Mouse (Mus musculus): ENCODE measurements around the gene Hist4h4.

The Hist4h4 gene

DNA sequence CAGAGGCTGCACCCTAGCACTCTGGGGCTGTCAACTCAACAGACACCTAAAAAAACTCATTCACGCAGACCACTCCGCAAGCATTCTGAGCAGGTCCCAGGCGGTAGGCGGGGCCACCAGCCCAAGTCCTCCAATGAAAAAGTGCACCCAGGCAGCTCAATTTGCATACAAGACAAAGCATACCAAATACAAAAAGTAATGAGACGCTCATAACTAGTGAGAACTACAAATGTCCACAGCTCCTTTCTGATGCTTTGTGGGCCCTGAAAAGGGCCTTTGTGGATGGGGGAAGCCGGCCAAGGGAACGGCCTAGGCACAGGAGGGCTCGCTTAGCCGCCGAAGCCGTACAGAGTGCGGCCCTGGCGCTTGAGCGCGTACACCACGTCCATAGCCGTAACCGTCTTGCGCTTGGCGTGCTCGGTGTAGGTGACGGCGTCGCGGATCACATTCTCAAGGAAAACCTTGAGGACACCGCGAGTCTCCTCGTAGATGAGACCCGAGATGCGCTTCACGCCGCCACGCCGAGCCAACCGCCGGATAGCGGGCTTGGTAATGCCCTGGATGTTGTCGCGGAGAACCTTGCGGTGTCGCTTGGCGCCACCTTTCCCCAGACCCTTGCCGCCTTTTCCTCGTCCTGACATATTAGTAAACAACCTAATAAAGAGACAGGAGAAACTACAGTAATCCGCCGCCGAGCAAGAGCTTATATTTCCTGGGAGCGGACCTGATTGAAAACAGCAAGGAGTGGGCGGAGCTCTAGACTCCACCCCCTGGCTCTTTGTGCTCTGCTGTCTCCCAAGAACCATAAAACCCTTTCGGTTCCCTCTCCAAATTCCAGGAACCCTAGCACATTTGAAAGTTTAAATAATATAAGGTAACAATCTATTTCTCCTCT, at the start of gene Hist4h4:
TSS of gene Hist4h4 (minus strand) at position 677 of the 895 bp plus-strand sequence.
- DNase-seq (ENCODE audit: low read depth, low spot score): peak; percentile 100

DNA sequence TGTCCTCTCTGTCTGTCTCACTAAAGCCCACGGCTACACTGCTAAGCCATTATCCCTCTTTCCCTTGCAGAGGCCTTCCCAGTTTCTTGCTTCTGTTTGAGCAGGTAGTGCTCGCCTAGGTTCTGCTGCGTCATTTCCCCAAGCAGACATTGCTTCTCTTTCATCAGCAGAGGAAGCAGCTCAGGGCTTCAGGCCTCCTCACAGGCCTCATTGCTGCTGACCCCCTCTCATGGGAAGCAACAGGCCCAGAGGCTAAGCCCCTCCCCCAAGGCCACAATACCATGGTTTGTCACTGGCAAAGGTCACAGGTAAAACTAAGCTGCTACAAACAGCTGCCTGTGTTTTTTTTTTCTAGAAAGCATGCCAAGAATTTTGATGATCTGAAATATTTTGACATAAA, 48.5 kb upstream of the Hist4h4 start:
- DNase-seq (ENCODE audit: low read depth, low spot score): peak; percentile 15

DNA sequence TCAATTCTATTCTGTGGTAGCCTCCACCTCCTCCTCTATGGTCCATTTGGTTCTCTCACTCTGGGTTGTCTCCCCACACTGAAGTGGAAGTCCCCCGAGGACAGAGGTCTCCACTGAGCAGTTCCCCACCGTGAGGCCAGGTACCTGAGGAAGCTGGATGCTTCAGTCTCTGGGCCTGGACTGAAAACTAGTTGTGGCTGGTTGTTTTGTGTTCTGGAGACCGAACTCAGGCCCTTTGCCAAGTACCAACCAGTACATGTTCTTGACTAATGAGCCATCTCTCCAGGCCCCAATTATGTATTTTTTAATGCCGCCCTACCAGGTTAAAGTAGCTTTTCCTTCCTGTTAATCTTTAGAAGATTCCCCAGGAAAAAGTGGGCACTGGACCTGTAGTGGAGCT, 48.1 kb upstream of the Hist4h4 start:
- no peak for DNase-seq (ENCODE audit: low read depth, low spot score)

DNA sequence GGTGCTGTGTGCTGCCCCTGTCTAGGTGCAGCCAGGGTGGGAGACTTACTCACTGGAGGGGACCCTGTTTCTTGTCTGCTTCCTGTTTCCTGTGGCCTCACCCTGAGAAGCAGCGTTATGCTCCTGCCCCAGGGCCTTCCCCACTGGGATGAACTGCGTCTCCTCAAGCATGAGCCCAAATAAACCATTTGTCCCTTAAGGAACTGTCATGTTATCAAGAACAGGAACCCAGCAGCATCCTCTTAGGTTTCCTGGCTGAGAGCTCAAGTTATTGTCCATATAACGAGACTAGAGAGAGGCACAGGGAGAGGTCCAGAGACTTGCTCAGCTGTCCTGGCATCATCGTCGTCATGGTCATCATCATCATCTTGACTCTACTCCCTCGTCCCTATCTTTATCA, 46.1 kb upstream of the Hist4h4 start:
- no peak for DNase-seq (ENCODE audit: low read depth, low spot score)

DNA sequence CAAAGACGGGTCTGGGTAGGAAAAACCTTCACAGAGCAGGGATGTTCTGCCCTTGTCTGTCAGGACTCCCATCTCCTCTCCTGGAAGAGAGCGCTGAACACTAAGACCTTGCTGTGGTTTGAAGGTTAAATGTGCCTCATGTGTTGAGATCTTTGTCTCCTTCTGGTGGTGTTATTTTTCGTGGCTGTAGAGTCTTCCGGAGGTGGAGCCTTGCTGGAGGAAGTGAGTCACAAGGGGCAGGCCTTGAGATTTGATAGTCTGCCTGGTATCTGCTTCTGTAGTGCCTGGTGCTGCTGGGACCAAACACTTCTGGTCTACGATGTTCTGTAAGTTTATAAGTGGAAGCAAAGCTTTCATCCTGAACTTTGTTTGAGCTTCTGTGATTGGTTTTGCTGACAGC, 44.8 kb upstream of the Hist4h4 start:
- DNase-seq (ENCODE audit: low read depth, low spot score): no peak

DNA sequence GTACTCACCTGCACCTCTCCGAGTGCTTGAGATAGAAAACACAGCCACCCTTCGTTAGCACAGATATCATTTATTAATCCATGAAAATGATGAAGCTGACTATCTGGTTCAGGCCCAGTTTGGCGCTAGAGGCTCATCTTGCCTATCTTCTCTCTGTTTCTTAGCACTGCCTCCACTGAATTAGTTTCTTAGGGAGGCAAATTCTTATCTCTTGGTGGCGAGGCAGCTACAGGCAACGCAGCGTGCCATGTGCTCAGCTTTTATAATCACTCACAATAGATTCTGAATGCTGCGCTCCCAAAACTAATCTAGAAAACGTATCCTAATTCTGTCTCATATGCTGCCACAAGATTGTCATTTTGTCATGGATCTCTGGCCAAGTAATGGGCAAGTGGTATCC, 44.2 kb upstream of the Hist4h4 start:
- no peak for DNase-seq (ENCODE audit: low read depth, low spot score)

DNA sequence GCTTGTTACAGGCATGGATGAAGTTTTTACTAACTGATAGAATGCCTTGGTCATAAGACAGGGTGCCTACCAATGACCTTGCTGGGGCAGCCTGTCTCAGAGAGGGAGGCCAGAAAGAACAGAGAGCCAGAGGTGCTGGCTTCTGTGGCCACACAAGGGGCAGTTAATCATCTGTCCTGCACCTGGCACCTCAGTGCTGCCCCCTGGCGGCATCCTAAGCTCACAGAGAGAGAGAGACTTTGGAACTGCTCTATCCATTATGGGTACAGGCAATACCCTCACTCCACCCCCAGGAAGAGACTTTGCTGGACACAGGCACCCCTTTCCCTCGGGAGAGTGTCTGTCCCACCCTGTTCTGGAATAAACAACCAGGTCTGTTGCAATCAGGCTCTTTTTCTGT, 43.6 kb upstream of the Hist4h4 start:
- no peak for DNase-seq (ENCODE audit: low read depth, low spot score)

DNA sequence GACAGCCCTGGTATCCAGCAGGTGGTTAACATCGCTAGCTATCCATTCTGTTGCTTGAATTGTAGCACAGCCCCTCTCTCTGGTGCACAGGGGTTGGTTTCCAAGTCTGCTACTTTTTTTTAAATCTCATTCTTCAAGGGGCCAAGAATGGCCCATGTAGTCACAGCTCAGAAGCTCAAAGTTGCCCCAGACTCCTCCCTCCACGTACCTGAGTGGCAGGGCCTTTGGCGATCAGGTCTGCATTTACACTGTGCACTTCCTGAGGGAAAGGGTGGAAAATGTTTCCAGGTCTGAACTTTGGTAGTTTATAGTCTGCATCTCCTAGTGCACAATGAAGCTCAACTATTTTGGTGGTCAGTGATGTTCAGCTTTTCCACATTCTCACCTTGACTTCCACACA, 43.1 kb upstream of the Hist4h4 start:
- no peak for DNase-seq (ENCODE audit: low read depth, low spot score)

DNA sequence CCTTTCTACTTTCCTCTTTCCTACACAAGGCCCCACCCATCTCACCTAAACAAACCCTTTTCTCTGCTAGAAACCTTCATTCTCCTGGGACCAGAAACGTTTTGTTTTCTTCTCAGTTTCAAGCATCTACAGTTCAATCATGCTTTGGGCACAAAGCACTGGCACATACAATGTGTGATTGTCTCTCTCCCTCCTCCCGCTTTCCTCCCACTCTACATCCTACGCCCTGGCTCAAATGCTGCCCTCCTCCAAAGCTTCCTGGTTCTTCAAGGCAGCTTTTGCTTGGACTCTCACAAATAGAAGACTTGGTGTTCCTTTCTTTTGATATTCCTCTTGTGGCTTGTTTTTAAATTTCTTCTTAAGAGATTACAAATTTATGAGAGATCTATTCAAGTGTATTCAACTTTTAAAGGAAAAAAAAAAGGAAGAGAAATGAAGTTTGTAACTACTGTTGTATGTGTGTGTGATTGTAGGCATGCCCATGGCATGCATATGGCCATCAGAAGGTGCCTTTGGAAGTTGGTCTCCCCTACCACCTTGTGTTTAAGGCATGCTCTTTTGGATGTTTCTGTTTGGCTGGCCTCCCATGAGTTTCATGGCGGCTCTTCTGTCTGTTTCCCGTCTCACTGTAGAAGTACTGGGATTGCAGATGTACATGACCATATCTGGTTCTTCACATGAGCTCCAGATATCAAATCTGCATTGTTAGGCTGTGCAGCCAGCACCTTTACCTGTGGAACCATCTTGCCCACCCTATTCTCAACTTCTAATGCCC, 41.7 kb upstream of the Hist4h4 start:
- no peak for DNase-seq (ENCODE audit: low read depth, low spot score)

DNA sequence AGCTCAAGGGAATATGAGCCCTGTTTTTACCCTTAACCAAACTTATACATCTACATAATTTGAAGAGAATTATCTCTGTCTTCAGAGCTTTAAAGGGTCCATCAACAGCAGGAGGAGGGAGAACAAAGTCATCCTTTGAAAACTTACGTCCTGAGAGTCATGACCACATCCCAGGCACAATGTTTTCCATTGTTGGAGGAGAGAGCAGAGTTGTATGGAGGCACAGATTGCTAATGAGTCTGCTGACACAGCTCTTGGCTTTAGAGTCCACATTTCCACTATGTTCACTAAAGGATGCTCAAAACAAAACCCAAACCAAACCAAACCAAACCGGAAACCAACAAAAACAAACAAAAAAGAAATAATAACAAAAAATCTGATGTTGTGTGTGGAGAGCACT, 40.7 kb upstream of the Hist4h4 start:
- no peak for DNase-seq (ENCODE audit: low read depth, low spot score)

DNA sequence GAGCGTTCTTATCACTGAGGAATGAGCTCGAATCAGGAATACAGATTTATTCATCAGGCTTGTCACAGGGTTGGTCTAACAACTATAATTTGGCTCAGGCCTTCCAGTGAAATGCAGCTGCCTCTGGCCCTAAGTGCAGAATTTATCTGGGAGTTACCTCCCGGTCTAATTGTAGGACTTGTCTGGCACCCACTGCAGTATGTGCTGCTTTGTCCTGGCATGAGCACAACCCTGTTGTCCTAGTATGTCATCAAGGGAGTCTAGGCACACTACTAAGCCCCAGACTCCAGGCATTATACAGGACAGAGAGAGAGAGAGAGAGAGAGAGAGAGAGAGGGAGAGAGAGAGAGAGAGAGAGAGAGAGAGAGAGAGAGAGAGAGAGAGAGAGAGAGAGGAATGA, 33.1 kb upstream of the Hist4h4 start:
- no peak for DNase-seq (ENCODE audit: low read depth, low spot score)

DNA sequence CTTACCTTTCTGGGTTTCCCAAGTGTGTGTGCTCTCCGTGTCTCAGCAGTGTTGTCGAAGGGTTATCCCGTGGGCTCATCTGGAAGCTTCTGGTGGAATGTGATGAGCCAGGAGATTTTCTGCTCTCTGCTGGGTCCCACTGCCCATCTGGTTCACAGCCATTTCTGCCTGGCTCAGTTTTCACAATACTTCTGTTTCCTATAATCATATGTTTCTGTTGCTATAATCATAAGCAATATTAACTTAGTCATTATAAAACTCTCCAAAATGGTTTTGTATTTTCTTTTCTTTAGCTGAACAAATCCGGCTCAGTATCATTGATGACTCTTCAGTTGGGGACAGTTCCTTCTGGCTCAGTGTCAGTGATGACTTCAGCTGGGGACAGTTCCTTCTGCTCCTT, 31.1 kb upstream of the Hist4h4 start, which contains the start of gene Smco3:
TSS of gene Smco3 (minus strand) at position 101 of the 400 bp plus-strand sequence.
- no peak for DNase-seq (ENCODE audit: low read depth, low spot score)

DNA sequence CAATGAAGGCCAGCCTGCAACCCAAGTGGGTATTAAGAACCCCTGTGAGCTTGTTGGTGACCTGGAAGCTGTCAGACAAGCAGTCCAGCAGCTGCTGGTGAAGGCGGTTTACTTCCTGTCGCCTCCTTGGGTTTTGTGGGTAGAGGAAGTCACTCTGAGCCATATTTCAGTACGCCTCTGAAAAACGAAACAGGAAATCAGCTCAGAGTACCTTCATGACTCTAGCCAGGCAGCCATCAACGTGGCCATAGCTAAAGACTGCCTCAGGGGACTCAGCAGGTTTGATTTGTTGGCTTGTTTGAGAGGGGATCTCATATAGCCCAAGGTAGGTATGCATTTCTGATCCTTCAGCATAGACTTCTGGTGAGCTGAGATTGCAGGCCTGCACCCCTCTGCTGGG, 27.5 kb upstream of the Hist4h4 start:
- no peak for DNase-seq (ENCODE audit: low read depth, low spot score)

DNA sequence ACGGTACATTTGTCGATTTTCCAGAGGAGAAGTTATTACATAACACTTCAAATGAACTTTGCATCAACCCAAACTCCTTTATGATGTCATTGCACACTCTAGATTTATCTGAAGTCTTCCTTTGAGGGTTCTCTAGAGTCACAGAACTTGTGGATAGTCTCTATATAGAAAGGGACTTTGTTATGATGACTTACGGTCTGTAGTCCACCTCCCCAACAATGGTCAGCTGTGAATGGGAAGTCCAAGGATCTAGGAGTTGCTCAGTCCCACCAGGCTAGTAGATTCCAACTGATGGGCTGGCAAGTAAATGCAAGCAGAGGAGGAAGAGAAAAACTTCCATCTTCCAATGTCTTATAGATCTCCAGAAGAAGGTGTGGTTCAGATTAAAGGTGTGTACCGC, 24.5 kb upstream of the Hist4h4 start:
- no peak for DNase-seq (ENCODE audit: low read depth, low spot score)

DNA sequence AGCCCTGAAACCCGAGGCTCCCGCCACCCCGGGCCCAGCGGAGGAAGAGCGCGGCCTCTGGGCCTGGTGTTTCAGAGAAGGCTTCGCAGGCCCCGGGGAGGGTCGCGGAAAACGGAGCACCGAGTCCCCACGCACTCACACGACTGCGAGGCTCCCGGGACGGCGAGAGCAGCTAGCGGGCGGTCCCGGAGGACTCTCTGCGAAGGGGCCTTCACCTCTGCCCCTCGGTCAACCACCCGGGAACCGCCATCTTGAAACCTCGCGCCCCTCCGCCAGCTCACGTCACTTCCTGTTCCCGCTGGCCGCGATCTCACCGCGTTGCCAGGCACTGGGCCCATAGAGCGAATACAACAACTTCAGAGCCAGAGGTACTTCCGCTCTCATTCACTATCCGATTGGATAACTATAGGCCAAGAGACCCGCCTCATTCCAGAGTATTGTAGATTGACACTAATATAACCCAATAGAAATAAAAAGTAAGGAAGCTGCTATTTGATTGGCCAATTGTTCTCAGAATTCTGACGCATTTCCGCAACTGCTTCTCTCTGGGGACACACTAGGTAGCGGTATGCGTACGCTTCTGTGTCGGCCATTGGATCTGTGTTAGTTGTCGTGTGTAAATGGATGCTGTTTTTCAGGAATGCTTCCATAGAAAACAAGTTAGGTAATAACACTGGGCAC, 23.8 kb upstream of the Hist4h4 start, which contains the start of gene Wbp11:
TSS of gene Wbp11 (minus strand) at position 353 of the 681 bp plus-strand sequence.
- peak; percentile 94 for DNase-seq (ENCODE audit: low read depth, low spot score)

DNA sequence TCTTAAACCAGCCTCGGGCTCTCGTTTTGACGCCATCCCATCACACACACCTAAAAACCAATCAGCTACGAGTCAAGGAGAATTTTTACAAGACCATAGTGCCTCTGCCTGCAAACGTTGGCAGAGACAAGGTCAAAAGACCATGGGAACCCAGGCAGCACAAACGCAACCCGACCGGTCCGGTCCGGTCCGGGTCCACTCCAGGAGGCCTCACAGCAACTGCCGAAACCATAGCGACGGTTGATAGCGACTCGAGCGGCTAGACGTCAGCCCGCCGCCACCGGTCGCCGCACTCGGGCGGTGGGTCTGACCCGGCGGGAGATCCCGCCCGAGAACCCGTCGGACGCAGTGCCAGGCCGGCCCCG, 23.3 kb upstream of the Hist4h4 start, which contains the start of gene BC049715:
TSS of gene BC049715 (plus strand) at position 111 of the 365 bp plus-strand sequence.
- peak; percentile 37 for DNase-seq (ENCODE audit: low read depth, low spot score)

DNA sequence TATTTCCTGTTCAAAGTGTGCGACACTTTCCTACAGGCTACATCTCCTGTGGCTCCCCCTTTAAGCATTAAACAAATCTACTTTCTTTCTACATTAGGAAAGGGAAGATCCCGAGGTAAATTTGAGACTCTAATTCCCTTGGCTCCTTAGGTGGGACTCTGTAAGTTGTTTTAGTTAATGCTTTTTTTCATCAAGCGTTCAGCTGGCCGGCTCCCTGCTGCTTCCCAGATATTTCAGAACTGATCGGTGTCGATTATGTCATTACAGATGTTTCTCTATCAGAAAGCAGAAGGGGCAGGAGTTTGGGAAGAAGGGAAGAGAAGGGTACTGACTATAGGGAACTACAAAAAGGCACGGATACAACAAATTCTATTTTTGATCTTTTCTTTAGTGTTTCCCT, 22.9 kb upstream of the Hist4h4 start:
- no peak for DNase-seq (ENCODE audit: low read depth, low spot score)

DNA sequence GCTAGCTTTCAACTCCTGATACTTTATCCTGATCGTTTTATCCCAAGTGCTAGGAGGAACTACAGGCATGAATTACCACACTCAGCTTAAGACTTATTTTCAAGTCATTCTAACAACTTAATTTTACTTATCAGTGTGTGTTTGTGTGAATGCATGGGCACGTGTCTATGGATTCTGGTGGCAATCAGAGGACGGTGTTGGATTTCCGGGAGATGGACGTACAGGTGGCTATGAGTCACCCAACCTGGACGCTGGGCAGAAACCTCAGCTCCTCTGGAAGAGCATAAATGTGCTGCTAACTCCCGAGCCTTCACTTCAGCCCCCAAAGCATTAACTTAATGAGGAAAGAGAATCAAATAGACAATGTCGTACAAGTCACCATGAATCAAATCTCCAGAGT, 20.8 kb upstream of the Hist4h4 start:
- DNase-seq (ENCODE audit: low read depth, low spot score): no peak

DNA sequence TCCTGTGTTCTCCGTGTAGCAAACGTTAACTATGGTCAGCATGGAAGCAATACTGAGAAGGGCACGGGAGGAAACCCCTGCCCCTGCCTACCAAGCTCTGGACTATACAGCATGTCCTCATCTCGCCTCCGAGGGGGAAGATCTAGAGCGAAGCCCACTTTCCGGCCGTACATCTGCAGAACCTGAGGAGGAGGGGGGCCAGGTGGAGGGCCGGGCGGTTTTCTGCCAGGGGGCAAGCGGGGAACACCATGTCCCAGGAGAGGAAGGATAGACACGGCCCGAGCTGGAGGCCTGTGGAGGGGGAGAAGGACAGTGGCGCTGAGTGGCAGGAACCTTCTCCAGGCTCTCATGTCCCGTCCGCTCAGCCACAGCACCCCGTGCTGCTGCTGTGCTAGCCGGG, 16.9 kb upstream of the Hist4h4 start:
- DNase-seq (ENCODE audit: low read depth, low spot score): no peak

DNA sequence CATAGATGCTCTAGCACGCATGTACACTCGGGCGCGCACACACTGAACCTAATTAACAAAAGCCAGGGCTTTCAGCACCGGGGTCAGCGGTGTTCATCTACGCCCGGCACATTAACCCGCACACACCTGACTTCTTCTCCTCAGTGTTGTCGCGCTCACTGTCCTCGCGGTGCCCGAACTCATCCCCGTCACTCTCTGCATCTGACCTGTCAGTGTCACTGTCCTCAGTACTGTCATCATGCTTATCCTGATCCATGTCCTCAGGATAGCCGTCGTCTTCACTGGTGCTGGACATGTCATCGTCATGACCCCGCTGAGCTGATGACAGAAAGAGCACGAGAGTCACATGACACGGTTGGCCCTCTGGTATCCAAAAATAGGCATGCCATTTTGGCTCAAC, 16.2 kb upstream of the Hist4h4 start:
- DNase-seq (ENCODE audit: low read depth, low spot score): no peak

DNA sequence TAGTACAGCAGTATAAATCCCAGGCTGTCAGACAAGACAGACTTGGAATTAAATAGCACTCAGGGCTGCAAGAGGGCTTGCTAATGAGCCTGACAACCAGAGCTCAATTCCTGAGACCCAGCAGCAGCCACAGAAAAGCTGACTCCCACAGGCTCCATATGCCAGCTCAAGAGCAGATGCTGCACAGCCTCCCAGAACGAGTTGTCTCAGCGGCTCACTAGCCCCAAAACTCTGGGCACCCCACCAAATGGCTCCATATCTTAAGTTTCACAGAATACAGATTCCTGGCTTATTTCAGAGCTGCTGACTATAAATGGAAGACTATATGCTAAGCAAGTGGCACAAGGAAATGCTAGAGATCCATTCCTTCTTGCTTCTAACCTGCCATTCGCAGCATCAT, 13.3 kb upstream of the Hist4h4 start:
- no peak for DNase-seq (ENCODE audit: low read depth, low spot score)

DNA sequence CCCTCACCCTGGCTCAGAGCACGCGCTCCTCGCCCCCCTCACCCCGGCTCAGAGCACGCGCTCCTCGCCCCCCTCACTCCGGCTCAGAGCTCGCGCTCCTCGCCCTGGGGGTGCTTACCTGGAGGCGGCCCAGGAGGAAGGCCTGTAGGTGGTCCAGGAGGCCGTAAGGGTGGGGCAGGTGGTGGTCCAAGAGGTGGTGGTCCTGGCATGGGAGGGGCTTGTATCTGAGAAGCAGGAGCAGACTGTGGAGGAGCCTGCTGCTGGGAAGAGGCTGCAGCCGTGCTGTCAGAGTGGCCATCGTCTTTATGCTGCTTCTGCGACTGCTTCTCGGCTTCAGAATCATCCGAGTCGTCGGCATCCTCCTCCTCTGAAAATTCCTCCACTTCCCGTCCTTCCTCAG, 12.6 kb upstream of the Hist4h4 start:
- no peak for DNase-seq (ENCODE audit: low read depth, low spot score)
